Mouse (Mus musculus): ENCODE results near the gene Scrn3. TPM values are rescaled to one million over a fixed set of nuclear protein-coding genes. Genes with fewer than 3 reads are reported as not detected.
A peak's percentile ranks its signal among the peaks of the same experiment; 100 is the strongest.

Scrn3 gene
- polyA plus RNA-seq, 1 experiment from 2014 or later = 19.2 TPM

GRCm38 (mm10) chr2:73275261-73276040 lies 37.0 kb upstream of the Scrn3 start:
- Histone ChIP-seq H3K4me2 (replicated peaks; ENCODE audit: low read depth, low read length) (no peak overlapping the region), H3K27ac (ENCODE audit: low read length) (no peak overlapping the region), H3K36me3 (ENCODE audit: insufficient read depth, low read length) (no peaks in the 10 kb centered on the region), H3K9ac (replicated peaks; ENCODE audit: low read length) (no peak overlapping the region), H3K4me1 (ENCODE audit: insufficient read depth, low read length) (peaks cover 54% of the 10 kb centered on the region), H3K9me3 (ENCODE audit: low read length) (no peaks in the 10 kb centered on the region), H3K27me3 (ENCODE audit: insufficient read depth, low read length) (peaks cover 79% of the 10 kb centered on the region), H3K4me3 (ENCODE audit: low read length) (no peak overlapping the region)
- 11% methylated on average over 8 of the region's 8 CpGs for WGBS
- ATAC-seq (ENCODE audit: low FRiP score, low TSS enrichment) = no peak

GRCm38 (mm10) chr2:73276141-73276571 lies 36.2 kb upstream of the Scrn3 start:
- no peak overlapping the region for H3K4me2 ChIP-seq (replicated peaks; ENCODE audit: low read depth, low read length)
- H3K4me3 ChIP-seq (ENCODE audit: low read length) = no peak overlapping the region
- H3K9me3 ChIP-seq (ENCODE audit: low read length) = no peaks in the 10 kb centered on the region
- no peak overlapping the region for H3K9ac ChIP-seq (replicated peaks; ENCODE audit: low read length)
- no peaks in the 10 kb centered on the region for H3K36me3 ChIP-seq (ENCODE audit: insufficient read depth, low read length)
- H3K27ac ChIP-seq (ENCODE audit: low read length) = no peak overlapping the region
- H3K4me1 ChIP-seq (ENCODE audit: insufficient read depth, low read length) = peaks cover 56% of the 10 kb centered on the region
- 1% methylated on average over 6 of the region's 6 CpGs for WGBS
- no peak for ATAC-seq (ENCODE audit: low FRiP score, low TSS enrichment)
- H3K27me3 ChIP-seq (ENCODE audit: insufficient read depth, low read length) = peaks cover 79% of the 10 kb centered on the region

GRCm38 (mm10) chr2:73277021-73277708 lies 35.2 kb upstream of the Scrn3 start:
- Histone ChIP-seq H3K36me3 (ENCODE audit: insufficient read depth, low read length) (no peaks in the 10 kb centered on the region), H3K27ac (ENCODE audit: low read length) (no peak overlapping the region), H3K4me2 (replicated peaks; ENCODE audit: low read depth, low read length) (peak overlapping the region; percentile 30), H3K9me3 (ENCODE audit: low read length) (no peaks in the 10 kb centered on the region), H3K4me1 (ENCODE audit: insufficient read depth, low read length) (peaks cover 47% of the 10 kb centered on the region), H3K4me3 (ENCODE audit: low read length) (peak overlapping the region; percentile 10), H3K27me3 (ENCODE audit: insufficient read depth, low read length) (peaks cover 80% of the 10 kb centered on the region), H3K9ac (replicated peaks; ENCODE audit: low read length) (no peak overlapping the region; the same call in 1 of the 2 replicates)
- ATAC-seq (ENCODE audit: low FRiP score, low TSS enrichment) = no peak
- WGBS = under 1% methylated on average over 38 of the region's 38 CpGs

DNA sequence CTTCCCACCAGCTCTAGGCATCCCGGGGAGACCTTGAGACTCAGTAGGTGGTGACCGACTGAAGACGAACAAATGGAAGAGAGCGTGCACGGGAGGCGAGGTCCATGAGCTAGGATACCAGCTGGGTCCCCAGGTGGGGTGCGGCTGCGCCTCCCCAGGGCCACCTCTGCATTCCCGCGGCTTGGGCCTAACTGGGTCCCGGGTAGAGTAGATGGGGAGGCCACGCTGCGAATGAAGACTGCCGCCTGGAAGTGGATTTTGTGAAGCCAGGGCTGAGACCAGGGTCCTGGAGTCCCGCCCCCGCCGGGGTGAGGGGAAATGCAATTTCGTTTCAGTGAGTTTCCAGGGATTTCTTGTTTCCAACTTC lies 34.7 kb upstream of the Scrn3 start:
- peak overlapping the region; percentile 30 for H3K4me2 ChIP-seq (replicated peaks; ENCODE audit: low read depth, low read length)
- 1% methylated on average over 18 of the region's 18 CpGs for WGBS
- no peak overlapping the region for H3K9ac ChIP-seq (replicated peaks; ENCODE audit: low read length)
- peaks cover 78% of the 10 kb centered on the region for H3K27me3 ChIP-seq (ENCODE audit: insufficient read depth, low read length)
- H3K9me3 ChIP-seq (ENCODE audit: low read length) = no peaks in the 10 kb centered on the region
- peaks cover 42% of the 10 kb centered on the region for H3K4me1 ChIP-seq (ENCODE audit: insufficient read depth, low read length)
- peak overlapping the region; percentile 10 for H3K4me3 ChIP-seq (ENCODE audit: low read length)
- H3K27ac ChIP-seq (ENCODE audit: low read length) = no peak overlapping the region
- no peaks in the 10 kb centered on the region for H3K36me3 ChIP-seq (ENCODE audit: insufficient read depth, low read length)
- no peak for ATAC-seq (ENCODE audit: low FRiP score, low TSS enrichment)

DNA sequence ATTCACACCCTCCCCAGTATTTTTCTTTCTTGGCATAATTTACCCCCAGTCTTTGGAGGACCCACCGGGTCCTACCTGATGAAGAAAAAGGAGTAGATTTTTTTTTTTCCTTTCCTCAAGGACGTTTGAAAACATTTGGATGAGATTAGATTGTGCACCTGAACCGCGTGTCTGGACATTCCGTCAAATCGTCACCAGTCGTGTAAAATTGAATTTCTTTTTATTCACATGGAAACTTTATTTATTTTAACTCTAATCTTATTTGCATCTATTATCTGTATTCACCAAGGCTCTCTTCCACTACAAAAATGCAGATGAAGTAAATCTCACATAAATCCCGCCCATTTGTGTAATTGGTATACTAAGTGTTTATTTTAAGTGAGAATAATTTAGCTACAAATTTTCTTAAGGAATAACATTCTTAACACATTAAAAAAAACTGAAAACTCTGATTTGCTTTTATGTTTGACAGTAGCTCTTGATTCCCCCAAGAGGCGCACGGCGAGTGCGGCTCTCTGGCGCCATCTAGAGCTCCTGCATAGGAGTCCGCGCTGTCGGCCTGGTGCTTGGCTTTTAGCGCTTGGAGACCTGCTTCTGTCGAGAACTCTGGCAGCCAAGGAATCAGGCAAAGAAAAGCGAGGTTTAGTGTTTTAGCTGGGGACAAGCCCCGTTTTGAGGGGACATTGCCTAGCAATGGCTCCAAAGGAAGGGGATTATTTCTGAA lies 34.1 kb upstream of the Scrn3 start:
- H3K4me3 ChIP-seq (ENCODE audit: low read length) = peak overlapping the region; percentile 25; the same call in 1 of the 2 replicates
- H3K36me3 ChIP-seq (ENCODE audit: insufficient read depth, low read length) = no peaks in the 10 kb centered on the region
- H3K9me3 ChIP-seq (ENCODE audit: low read length) = no peaks in the 10 kb centered on the region
- WGBS = 3% methylated on average over 20 of the region's 20 CpGs
- H3K4me1 ChIP-seq (ENCODE audit: insufficient read depth, low read length) = peaks cover 36% of the 10 kb centered on the region
- H3K27ac ChIP-seq (ENCODE audit: low read length) = no peak overlapping the region
- peaks cover 72% of the 10 kb centered on the region for H3K27me3 ChIP-seq (ENCODE audit: insufficient read depth, low read length)
- ATAC-seq (ENCODE audit: low FRiP score, low TSS enrichment) = no peak
- H3K4me2 ChIP-seq (replicated peaks; ENCODE audit: low read depth, low read length) = peak overlapping the region; percentile 8; the same call in 1 of the 2 replicates
- H3K9ac ChIP-seq (replicated peaks; ENCODE audit: low read length) = no peak overlapping the region

GRCm38 (mm10) chr2:73278869-73279268 lies 33.5 kb upstream of the Scrn3 start:
- no peak for ATAC-seq (ENCODE audit: low FRiP score, low TSS enrichment)
- Histone ChIP-seq H3K4me1 (ENCODE audit: insufficient read depth, low read length) (peaks cover 30% of the 10 kb centered on the region), H3K9me3 (ENCODE audit: low read length) (no peaks in the 10 kb centered on the region), H3K4me3 (ENCODE audit: low read length) (peak overlapping the region; percentile 25), H3K4me2 (replicated peaks; ENCODE audit: low read depth, low read length) (peak overlapping the region; percentile 8), H3K9ac (replicated peaks; ENCODE audit: low read length) (no peak overlapping the region), H3K27me3 (ENCODE audit: insufficient read depth, low read length) (peaks cover 67% of the 10 kb centered on the region), H3K36me3 (ENCODE audit: insufficient read depth, low read length) (no peaks in the 10 kb centered on the region), H3K27ac (ENCODE audit: low read length) (no peak overlapping the region)
- under 1% methylated on average over 17 of the region's 17 CpGs for WGBS

- H3K4me1 ChIP-seq (ENCODE audit: insufficient read depth, low read length) = peaks cover 24% of the 10 kb centered on the region
- H3K9me3 ChIP-seq (ENCODE audit: low read length) = no peaks in the 10 kb centered on the region
- H3K4me2 ChIP-seq (replicated peaks; ENCODE audit: low read depth, low read length) = peak overlapping the region; percentile 8
- H3K36me3 ChIP-seq (ENCODE audit: insufficient read depth, low read length) = no peaks in the 10 kb centered on the region
- peak overlapping the region; percentile 25; the same call in 1 of the 2 replicates for H3K4me3 ChIP-seq (ENCODE audit: low read length)
- H3K9ac ChIP-seq (replicated peaks; ENCODE audit: low read length) = no peak overlapping the region
- 2% methylated on average over 30 of the region's 31 CpGs for WGBS
- no peak overlapping the region for H3K27ac ChIP-seq (ENCODE audit: low read length)
- peaks cover 61% of the 10 kb centered on the region for H3K27me3 ChIP-seq (ENCODE audit: insufficient read depth, low read length)
- no peak for ATAC-seq (ENCODE audit: low FRiP score, low TSS enrichment)
Measured at GRCm38 (mm10) chr2:73279271-73280038, 32.9 kb upstream of the Scrn3 start.

DNA sequence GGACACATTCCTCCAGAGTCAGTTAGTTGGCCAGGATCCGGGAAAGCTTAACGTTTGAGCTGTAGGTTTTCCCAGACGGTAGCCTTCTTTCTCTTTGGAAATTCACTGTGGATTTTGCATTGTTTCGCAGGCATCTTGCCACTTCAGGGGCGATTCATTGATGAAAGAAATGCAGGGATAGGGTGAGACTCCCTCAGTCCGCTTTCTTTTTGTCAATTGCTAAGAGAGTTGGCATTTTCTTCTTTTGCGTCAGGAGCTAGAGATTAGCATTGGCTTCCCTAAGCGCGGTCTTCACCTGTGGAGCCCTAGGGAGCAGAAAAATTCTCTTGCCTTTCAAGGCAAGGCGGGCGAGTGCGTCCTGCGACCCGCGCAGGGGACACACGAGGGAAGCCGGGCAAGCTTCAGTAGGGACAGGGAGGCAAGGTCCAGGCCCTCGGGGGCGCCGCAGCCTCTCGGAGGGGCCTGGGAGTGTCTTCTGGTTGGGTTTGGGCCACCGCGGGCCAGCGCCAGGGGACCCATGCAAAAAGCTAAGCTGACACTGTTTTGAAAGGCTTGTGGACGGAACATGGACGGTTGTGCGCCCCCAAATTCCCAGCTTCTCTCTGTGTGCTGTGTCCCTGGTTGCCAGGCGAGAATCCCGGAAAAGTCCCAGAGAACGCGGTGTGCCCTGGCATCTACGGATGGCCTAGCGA lies 31.9 kb upstream of the Scrn3 start:
- Histone ChIP-seq H3K9me3 (ENCODE audit: low read length) (no peaks in the 10 kb centered on the region), H3K27me3 (ENCODE audit: insufficient read depth, low read length) (peaks cover 56% of the 10 kb centered on the region), H3K27ac (ENCODE audit: low read length) (no peak overlapping the region), H3K4me2 (replicated peaks; ENCODE audit: low read depth, low read length) (peak overlapping the region; percentile 10), H3K4me1 (ENCODE audit: insufficient read depth, low read length) (peaks cover 20% of the 10 kb centered on the region), H3K9ac (replicated peaks; ENCODE audit: low read length) (no peak overlapping the region), H3K36me3 (ENCODE audit: insufficient read depth, low read length) (0 out of 2 replicates have a peak, but pooled peaks cover 3% of the 10 kb centered on the region), H3K4me3 (ENCODE audit: low read length) (peak overlapping the region; percentile 17; the same call in 1 of the 2 replicates)
- WGBS = 1% methylated on average over 33 of the region's 33 CpGs
- no peak for ATAC-seq (ENCODE audit: low FRiP score, low TSS enrichment)

All from kidney, embryonic 16.5 days (tissue).